Mouse (Mus musculus) forebrain, embryonic 10.5 days (tissue): ENCODE results near the gene Zpr1. TPM values are rescaled to one million over a fixed set of nuclear protein-coding genes. Genes with fewer than 3 reads are reported as not detected.
A peak's percentile ranks its signal among the peaks of the same experiment; 100 is the strongest.

Experiments used
- DNase-seq: peaks from one replicate; pipeline ENCODE4 v3.0.0-alpha.2; 2017; ENCODE audit warnings: low spot score; ENCODE audit errors: extremely low spot score
- H3K27ac ChIP-seq: fragments of 300-500 bp; sonication (generic); 2 replicates; pipeline ENCODE4 v1.5.1; 2016; ENCODE audit warnings: mild to moderate bottlenecking
- H3K27me3 ChIP-seq: fragments of 300-500 bp; sonication (generic); 2 replicates; pipeline ENCODE4 v1.6.1; 2016; ENCODE audit warnings: mild to moderate bottlenecking; ENCODE audit not compliant: poor library complexity, severe bottlenecking
- H3K36me3 ChIP-seq: fragments of 300-500 bp; sonication (generic); replicated peaks from 2 replicates; pipeline ENCODE4 v1.6.1; 2016; ENCODE audit warnings: mild to moderate bottlenecking, moderate library complexity
- H3K4me1 ChIP-seq: fragments of 300-500 bp; sonication (generic); 2 replicates; pipeline ENCODE4 v1.6.1; 2016
- H3K4me3 ChIP-seq: fragments of 300-500 bp; sonication (generic); 2 replicates; pipeline ENCODE4 v1.5.1; 2016; ENCODE audit warnings: mild to moderate bottlenecking, moderate library complexity
- H3K9me3 ChIP-seq: fragments of 300-500 bp; sonication (generic); 2 replicates; pipeline ENCODE4 v1.6.1; 2016; ENCODE audit warnings: mild to moderate bottlenecking, moderate library complexity
- WGBS: fragments of 180-500 bp; shearing (Covaris S2); methylation state at CpG from one replicate; pipeline ENCODE4 v1.1.7; 2016; 5-methylcytosine and 5-hydroxymethylcytosine counted together
- polyA plus RNA-seq: library from polyadenylated mRNA; unstranded; fragments of >200 nt; fragmentation: Nextera tagmentation; extraction: Ambion mirVana; gene quantifications from 2 replicates; pipeline ENCODE4 v1.2.1, GENCODE M21; 2016

Zpr1 gene
- polyA plus RNA-seq, 1 experiment from 2014 or later = 76.7 TPM

- 72% methylated on average over 7 of the region's 7 CpGs for WGBS
Observed at GRCm38 (mm10) chr9:46240526-46241153, 32.2 kb upstream of the Zpr1 start, which contains the start of gene Apoa4. TSS of gene Apoa4 (plus strand) at chr9:46240696.

GRCm38 (mm10) chr9:46241818-46242217, 31.0 kb upstream of the Zpr1 start:
- 0 out of 2 replicates have a peak, but pooled peaks cover 6% of the 10 kb centered on the region for H3K27me3 ChIP-seq
- H3K27ac ChIP-seq = no peak overlapping the region
- H3K4me3 ChIP-seq = no peak overlapping the region
- H3K9me3 ChIP-seq = no peaks in the 10 kb centered on the region
- WGBS = 80% methylated on average over 2 of the region's 2 CpGs
- peaks cover 9% of the 10 kb centered on the region; the same call in 1 of the 2 replicates for H3K4me1 ChIP-seq
- DNase-seq = no peak
- no peaks in the 10 kb centered on the region for H3K36me3 ChIP-seq

More at GRCm38 (mm10) chr9:46240526-46241153, 32.2 kb upstream of the Zpr1 start, which contains the start of gene Apoa4:
- peaks cover 11% of the 10 kb centered on the region; the same call in 1 of the 2 replicates for H3K4me1 ChIP-seq
- H3K36me3 ChIP-seq = no peaks in the 10 kb centered on the region
- no peaks in the 10 kb centered on the region for H3K9me3 ChIP-seq
- H3K27ac ChIP-seq = peak within 1 kb of the TSS; percentile 4; the same call in 1 of the 2 replicates
- no peak for DNase-seq
- H3K4me3 ChIP-seq = no peak within 1 kb of the TSS
- H3K27me3 ChIP-seq = 0 out of 2 replicates have a peak, but pooled peaks cover 6% of the 10 kb centered on the region

- H3K4me3 ChIP-seq = no peak overlapping the region
- no peaks in the 10 kb centered on the region for H3K9me3 ChIP-seq
- H3K36me3 ChIP-seq = no peaks in the 10 kb centered on the region
- H3K4me1 ChIP-seq = peaks cover 9% of the 10 kb centered on the region; the same call in 1 of the 2 replicates
- 0 out of 2 replicates have a peak, but pooled peaks cover 12% of the 10 kb centered on the region for H3K27me3 ChIP-seq
- H3K27ac ChIP-seq = no peak overlapping the region
- no peak for DNase-seq
- WGBS = 72% methylated on average over 4 of the region's 4 CpGs
Observed at GRCm38 (mm10) chr9:46243122-46243521, 29.7 kb upstream of the Zpr1 start.

GRCm38 (mm10) chr9:46243584-46243983, 29.3 kb upstream of the Zpr1 start:
- Histone ChIP-seq H3K27me3 (0 out of 2 replicates have a peak, but pooled peaks cover 15% of the 10 kb centered on the region), H3K27ac (no peak overlapping the region), H3K9me3 (no peaks in the 10 kb centered on the region), H3K4me1 (peaks cover 9% of the 10 kb centered on the region; the same call in 1 of the 2 replicates), H3K36me3 (no peaks in the 10 kb centered on the region), H3K4me3 (no peak overlapping the region)
- 68% methylated on average over 8 of the region's 8 CpGs for WGBS
- no peak for DNase-seq

- no peaks in the 10 kb centered on the region for H3K36me3 ChIP-seq
- DNase-seq = peak; percentile 70
- H3K27ac ChIP-seq = no peak overlapping the region
- H3K9me3 ChIP-seq = no peaks in the 10 kb centered on the region
- 0 out of 2 replicates have a peak, but pooled peaks cover 15% of the 10 kb centered on the region for H3K27me3 ChIP-seq
- WGBS = 26% methylated on average over 11 of the region's 11 CpGs
- H3K4me3 ChIP-seq = no peak overlapping the region
- H3K4me1 ChIP-seq = peaks cover 9% of the 10 kb centered on the region; the same call in 1 of the 2 replicates
Observed at GRCm38 (mm10) chr9:46246752-46247324, 26.0 kb upstream of the Zpr1 start.

- H3K27me3 ChIP-seq = no peaks in the 10 kb centered on the region
- H3K4me3 ChIP-seq = no peak overlapping the region
- no peaks in the 10 kb centered on the region for H3K36me3 ChIP-seq
- H3K9me3 ChIP-seq = no peaks in the 10 kb centered on the region
- WGBS = 89% methylated on average over 7 of the region's 7 CpGs
- H3K4me1 ChIP-seq = 0 out of 2 replicates have a peak, but pooled peaks cover 5% of the 10 kb centered on the region
- no peak for DNase-seq
- H3K27ac ChIP-seq = no peak overlapping the region
Observed at GRCm38 (mm10) chr9:46256177-46256576, 16.7 kb upstream of the Zpr1 start.

GRCm38 (mm10) chr9:46256658-46257385, 16.0 kb upstream of the Zpr1 start:
- DNase-seq = no peak
- H3K9me3 ChIP-seq = no peaks in the 10 kb centered on the region
- no peak overlapping the region for H3K27ac ChIP-seq
- no peaks in the 10 kb centered on the region for H3K36me3 ChIP-seq
- H3K27me3 ChIP-seq = no peaks in the 10 kb centered on the region
- H3K4me3 ChIP-seq = no peak overlapping the region
- WGBS = 91% methylated on average over 10 of the region's 10 CpGs
- H3K4me1 ChIP-seq = 0 out of 2 replicates have a peak, but pooled peaks cover 5% of the 10 kb centered on the region

- Histone ChIP-seq H3K4me3 (no peak overlapping the region), H3K27ac (0 out of 2 replicates have a peak overlapping the region, but pooled peaks have one; percentile 30), H3K9me3 (no peaks in the 10 kb centered on the region), H3K36me3 (no peaks in the 10 kb centered on the region), H3K4me1 (0 out of 2 replicates have a peak, but pooled peaks cover 5% of the 10 kb centered on the region), H3K27me3 (no peaks in the 10 kb centered on the region)
- WGBS = 93% methylated on average over 3 of the region's 3 CpGs
- no peak for DNase-seq
Observed at GRCm38 (mm10) chr9:46257546-46257945, 15.3 kb upstream of the Zpr1 start.

- Histone ChIP-seq H3K4me1 (0 out of 2 replicates have a peak, but pooled peaks cover 5% of the 10 kb centered on the region), H3K27me3 (no peaks in the 10 kb centered on the region), H3K4me3 (no peak overlapping the region), H3K27ac (no peak overlapping the region), H3K9me3 (no peaks in the 10 kb centered on the region), H3K36me3 (no peaks in the 10 kb centered on the region)
- 91% methylated on average over 6 of the region's 6 CpGs for WGBS
- DNase-seq = no peak
Observed at GRCm38 (mm10) chr9:46259111-46259510, 13.8 kb upstream of the Zpr1 start.

- 91% methylated on average over 7 of the region's 7 CpGs for WGBS
Observed at GRCm38 (mm10) chr9:46261131-46261530, 11.7 kb upstream of the Zpr1 start.

GRCm38 (mm10) chr9:46268343-46268873, 4.5 kb upstream of the Zpr1 start, which contains the start of gene Apoa5:
TSS of gene Apoa5 (plus strand) at chr9:46268633.
- no peak within 1 kb of the TSS for H3K4me3 ChIP-seq
- peaks cover 21% of the 10 kb centered on the region for H3K4me1 ChIP-seq
- DNase-seq = no peak
- H3K27me3 ChIP-seq = peaks cover 39% of the 10 kb centered on the region
- WGBS = 66% methylated on average over 7 of the region's 7 CpGs
- no peak within 1 kb of the TSS for H3K27ac ChIP-seq
- no peaks in the 10 kb centered on the region for H3K36me3 ChIP-seq
- no peaks in the 10 kb centered on the region for H3K9me3 ChIP-seq

More at GRCm38 (mm10) chr9:46261131-46261530, 11.7 kb upstream of the Zpr1 start:
- Histone ChIP-seq H3K27ac (no peak overlapping the region), H3K4me1 (0 out of 2 replicates have a peak, but pooled peaks cover 5% of the 10 kb centered on the region), H3K4me3 (no peak overlapping the region), H3K9me3 (no peaks in the 10 kb centered on the region), H3K36me3 (no peaks in the 10 kb centered on the region), H3K27me3 (no peaks in the 10 kb centered on the region)
- no peak for DNase-seq

- no peak for DNase-seq
- H3K4me3 ChIP-seq = no peak overlapping the region
- WGBS = 92% methylated on average over 5 of the region's 5 CpGs
- H3K9me3 ChIP-seq = no peaks in the 10 kb centered on the region
- no peaks in the 10 kb centered on the region for H3K36me3 ChIP-seq
- no peak overlapping the region for H3K27ac ChIP-seq
- peaks cover 39% of the 10 kb centered on the region for H3K27me3 ChIP-seq
- H3K4me1 ChIP-seq = peaks cover 28% of the 10 kb centered on the region
Observed at GRCm38 (mm10) chr9:46269125-46269524, 3.7 kb upstream of the Zpr1 start.
